Mouse (Mus musculus) gastrocnemius, adult 18-20 months (tissue): ENCODE data around the gene Hcrtr2. TPM values are rescaled to one million over a fixed set of nuclear protein-coding genes. Genes with fewer than 3 reads are reported as not detected.

Source experiments
- DNase-seq: peaks from one replicate; pipeline ENCODE4 v3.0.0; 2021; ENCODE audit warnings: low spot score
- total RNA-seq, 2 experiments: library from RNA; stranded (reverse); gene quantifications; 2 replicates each; pipeline ENCODE4 v1.2.3; 2021

Hcrtr2 gene
- total RNA-seq, 2 experiments from 2014 or later = not detected

DNA sequence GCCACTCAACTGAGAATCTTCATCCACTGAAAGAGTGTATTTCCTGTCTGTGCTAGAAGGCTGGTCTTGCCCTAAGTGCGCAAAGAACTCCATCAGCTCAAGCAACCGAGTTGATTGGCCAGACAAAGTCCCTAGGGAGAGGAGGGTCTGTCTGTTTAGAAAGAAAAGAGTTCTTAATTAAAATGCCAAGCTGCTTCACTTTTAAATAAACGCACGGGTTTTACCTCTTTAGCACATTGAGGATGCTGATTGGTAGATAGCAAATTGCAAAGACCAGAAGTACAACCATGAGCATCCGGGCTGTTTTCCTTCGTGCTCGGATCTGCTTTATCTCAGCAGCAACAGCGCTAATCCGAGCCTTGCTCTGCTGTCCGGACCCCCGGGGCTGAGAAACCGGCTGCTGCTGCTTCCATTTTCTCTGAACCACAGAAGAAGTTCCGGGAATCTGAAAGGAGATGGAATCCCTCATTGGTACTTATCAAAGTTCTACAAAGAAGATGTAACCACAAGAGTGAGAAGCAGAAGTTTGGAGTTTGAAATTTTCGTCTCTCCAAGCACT lies 87.6 kb downstream of the Hcrtr2 start:
- no peak for DNase-seq

DNA sequence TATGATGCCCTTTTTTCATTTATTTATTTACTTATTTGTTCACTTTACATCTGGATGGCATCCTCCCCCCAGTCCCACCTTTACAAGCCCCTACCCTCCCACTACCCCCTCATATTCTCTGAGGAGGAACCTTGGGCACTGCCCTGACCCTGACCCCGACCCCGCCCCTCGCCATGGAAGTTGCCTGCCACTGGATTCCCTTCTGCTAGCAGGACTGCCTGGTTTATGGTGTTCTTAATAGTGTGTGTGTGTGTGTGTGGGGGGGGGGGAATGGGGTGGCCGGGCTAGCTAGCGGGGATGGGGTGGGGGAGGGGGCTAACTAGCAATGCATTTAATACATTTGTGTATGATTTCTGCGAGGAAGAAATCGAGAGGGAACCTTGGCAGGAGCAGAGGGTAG lies 88.8 kb downstream of the Hcrtr2 start:
- no peak for DNase-seq

GRCm38 (mm10) chr9:76230400-76230799 lies 93.3 kb downstream of the Hcrtr2 start:
- no peak for DNase-seq

GRCm38 (mm10) chr9:76217178-76217975 lies 106.3 kb downstream of the Hcrtr2 start:
- no peak for DNase-seq

DNA sequence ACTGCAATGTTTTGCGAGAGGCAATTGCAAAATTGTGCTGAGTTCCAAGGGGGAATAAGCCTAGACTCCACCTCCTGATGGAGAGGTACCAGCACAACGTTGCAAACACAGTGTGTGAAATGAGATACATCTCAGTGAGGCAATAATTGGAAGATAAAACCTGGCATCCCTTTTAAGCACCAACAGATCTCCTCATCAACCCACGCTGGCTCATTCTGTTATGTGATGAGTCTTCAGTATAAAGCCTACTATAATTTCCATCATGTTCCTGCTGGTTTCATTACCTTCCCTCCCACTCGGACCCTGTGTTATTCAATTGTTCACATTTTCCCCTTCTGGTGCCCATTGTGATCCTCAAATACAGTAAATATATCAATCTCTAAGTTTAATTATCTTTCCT lies 109.0 kb downstream of the Hcrtr2 start:
- DNase-seq = no peak

DNA sequence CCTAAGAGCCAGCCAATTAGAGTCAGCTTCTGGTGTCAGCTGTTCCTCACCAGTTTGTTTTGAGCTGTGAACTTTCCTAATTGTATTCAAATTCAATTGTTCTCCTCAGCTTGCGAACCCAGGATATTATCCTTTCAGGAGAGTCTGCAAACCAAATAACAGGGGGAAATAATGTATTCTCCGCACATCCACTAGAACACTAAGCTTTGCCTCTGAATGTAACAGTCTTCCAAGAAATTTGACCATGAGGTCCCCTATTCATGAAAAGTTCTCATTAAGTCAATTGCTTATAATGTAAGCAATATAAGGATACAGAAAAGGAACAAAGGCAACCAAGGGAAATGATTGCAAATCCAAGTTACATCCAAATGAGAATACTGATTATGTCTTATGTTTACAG lies 110.1 kb downstream of the Hcrtr2 start, which contains the start of gene Gfral:
Gene Gfral, minus strand, starts transcription at position 101 of the 400 bp plus-strand sequence.
- no peak for DNase-seq

DNA sequence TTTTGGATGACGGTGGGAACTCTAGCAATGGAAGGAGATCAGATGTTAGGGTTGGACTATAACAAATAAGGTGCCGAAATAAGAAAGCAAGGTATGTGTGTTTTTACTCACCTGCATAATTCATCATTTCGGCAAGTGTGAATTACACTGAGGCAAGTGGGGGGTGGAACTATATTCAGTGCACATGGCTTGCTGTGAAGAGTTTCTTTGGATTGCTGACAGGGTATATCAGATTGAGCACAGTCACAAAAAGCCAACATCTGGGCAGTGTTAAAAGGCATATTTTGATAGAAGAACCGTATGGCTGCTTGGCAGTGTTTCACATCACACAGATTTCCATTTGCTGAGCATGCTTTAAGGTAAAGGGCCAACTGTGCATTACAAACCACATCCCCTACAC lies 126.7 kb downstream of the Hcrtr2 start:
- no peak for DNase-seq

- no peak for DNase-seq
Measured at GRCm38 (mm10) chr9:76179221-76179620, 144.4 kb downstream of the Hcrtr2 start.

Other genes starting within 250 kb of the Hcrtr2 start
- gene Gfral, start 110.2 kb downstream of the Hcrtr2 start, total RNA-seq = not detected
- gene Fam83b, start 243.3 kb upstream of the Hcrtr2 start, total RNA-seq = not detected